Mouse (Mus musculus): ENCODE measurements around the gene Zfp706.

The Zfp706 gene

GRCm38 (mm10) chr15:36979488-36980201 lies 27.9 kb downstream of the Zfp706 start:
- DNase-seq (ENCODE audit: low spot score in 2 of 2), result peak; percentile 73 to 86

- no peak for DNase-seq (ENCODE audit: low spot score in 2 of 2)
Measured at GRCm38 (mm10) chr15:36979159-36979487, 28.4 kb downstream of the Zfp706 start.

- peak in 1 of 2 experiments; percentile 22 for DNase-seq (ENCODE audit: low spot score in 2 of 2)
Measured at GRCm38 (mm10) chr15:36977823-36978222, 29.8 kb downstream of the Zfp706 start.

- DNase-seq (ENCODE audit: low spot score in 2 of 2), result no peak
Measured at GRCm38 (mm10) chr15:36975690-36976089, 31.9 kb downstream of the Zfp706 start.

GRCm38 (mm10) chr15:36975256-36975620 lies 32.3 kb downstream of the Zfp706 start:
- DNase-seq (ENCODE audit: low spot score in 2 of 2), result no peak

GRCm38 (mm10) chr15:36974614-36975255 lies 32.8 kb downstream of the Zfp706 start:
- DNase-seq (ENCODE audit: low spot score in 2 of 2), result no peak

GRCm38 (mm10) chr15:36973714-36974113 lies 33.9 kb downstream of the Zfp706 start:
- no peak for DNase-seq (ENCODE audit: low spot score in 2 of 2)

GRCm38 (mm10) chr15:36973290-36973689 lies 34.3 kb downstream of the Zfp706 start:
- no peak for DNase-seq (ENCODE audit: low spot score in 2 of 2)

GRCm38 (mm10) chr15:36969794-36970193 lies 37.8 kb downstream of the Zfp706 start:
- no peak for DNase-seq (ENCODE audit: low spot score in 2 of 2)

GRCm38 (mm10) chr15:36968295-36968694 lies 39.3 kb downstream of the Zfp706 start:
- no peak for DNase-seq (ENCODE audit: low spot score in 2 of 2)

GRCm38 (mm10) chr15:36967381-36968211 lies 40.0 kb downstream of the Zfp706 start:
- DNase-seq (ENCODE audit: low spot score in 2 of 2), result peak; percentile 93 to 97

GRCm38 (mm10) chr15:36966940-36967339 lies 40.6 kb downstream of the Zfp706 start:
- DNase-seq (ENCODE audit: low spot score in 2 of 2), result peak in 1 of 2 experiments; percentile 67

- DNase-seq (ENCODE audit: low spot score in 2 of 2), result peak; percentile 71 to 72
Measured at GRCm38 (mm10) chr15:36966466-36966865, 41.1 kb downstream of the Zfp706 start.

- DNase-seq (ENCODE audit: low spot score in 2 of 2), result no peak
Measured at GRCm38 (mm10) chr15:36965743-36966142, 41.8 kb downstream of the Zfp706 start.

- DNase-seq (ENCODE audit: low spot score in 2 of 2), result no peak
Measured at GRCm38 (mm10) chr15:36962931-36963330, 44.6 kb downstream of the Zfp706 start.

- no peak for DNase-seq (ENCODE audit: low spot score in 2 of 2)
Measured at GRCm38 (mm10) chr15:36960876-36961237, 46.7 kb downstream of the Zfp706 start.

- peak; percentile 88 to 94 for DNase-seq (ENCODE audit: low spot score in 2 of 2)
Measured at GRCm38 (mm10) chr15:36960010-36960875, 47.3 kb downstream of the Zfp706 start.

GRCm38 (mm10) chr15:36956221-36956620 lies 51.4 kb downstream of the Zfp706 start:
- DNase-seq (ENCODE audit: low spot score in 2 of 2), result no peak

GRCm38 (mm10) chr15:36950258-36950657 lies 57.3 kb downstream of the Zfp706 start:
- no peak for DNase-seq (ENCODE audit: low spot score in 2 of 2)

- DNase-seq (ENCODE audit: low spot score in 2 of 2), result no peak
Measured at GRCm38 (mm10) chr15:36948866-36949546, 58.6 kb downstream of the Zfp706 start.

Data from right cerebral cortex, postnatal 10 days (tissue).